Mouse (Mus musculus): ENCODE measurements around the gene Nutf2-ps1. TPM values are rescaled to one million over a fixed set of nuclear protein-coding genes. Genes with fewer than 3 reads are reported as not detected.
A peak's percentile ranks its signal among the peaks of the same experiment; 100 is the strongest.
"Not testable (repeated sequence)": the region's sequence is repeated elsewhere in the genome, so short reads cannot be mapped to it uniquely, and the experiment has no call there.

Nutf2-ps1 gene
- total RNA-seq (2021): 10 to 100 TPM; 45.3 to 50.5 TPM
- long read RNA-seq, experiment 1, transcript Nutf2-ps1-201 (1 exons, 901 nt): major isoform, 7 of 7 reads
- long read RNA-seq, experiment 1, partial matches to known transcripts: 0 of 7 reads
- long read RNA-seq, experiment 1, other reads (novel, unspliced or antisense): 0 of 7 reads
- long read RNA-seq, experiment 2, partial matches to known transcripts: 0 of 4 reads
- long read RNA-seq, experiment 2, other reads (novel, unspliced or antisense): 0 of 4 reads

DNA sequence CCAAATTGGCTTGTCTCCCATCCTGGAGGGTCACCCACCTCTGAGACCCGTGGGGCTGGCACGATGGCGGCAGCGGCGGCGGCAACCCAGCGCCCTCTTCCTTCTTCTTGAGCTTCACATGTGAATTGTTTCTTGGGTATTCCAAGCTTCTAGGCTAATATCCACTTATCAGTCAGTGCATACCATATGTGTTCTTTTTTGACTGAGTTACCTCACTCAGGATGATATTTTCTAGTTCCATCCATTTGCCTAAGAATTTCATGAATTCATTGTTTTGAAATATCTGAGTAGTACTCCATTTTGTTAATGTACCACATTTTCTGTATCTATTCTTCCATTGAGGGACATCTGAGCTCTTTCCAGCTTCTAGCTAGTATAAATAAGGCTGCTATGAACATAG is at the start of gene Nutf2-ps1:
Gene Nutf2-ps1 (minus strand): TSS at position 101 of the 400 bp plus-strand sequence.
- H3K27ac ChIP-seq; intact Hi-C loops (cut with DNase I); H3K4me3 ChIP-seq; DNase-seq (ENCODE audit: extremely low spot score in 1 of 2, low spot score in 2 of 2): not testable (repeated sequence)

DNA sequence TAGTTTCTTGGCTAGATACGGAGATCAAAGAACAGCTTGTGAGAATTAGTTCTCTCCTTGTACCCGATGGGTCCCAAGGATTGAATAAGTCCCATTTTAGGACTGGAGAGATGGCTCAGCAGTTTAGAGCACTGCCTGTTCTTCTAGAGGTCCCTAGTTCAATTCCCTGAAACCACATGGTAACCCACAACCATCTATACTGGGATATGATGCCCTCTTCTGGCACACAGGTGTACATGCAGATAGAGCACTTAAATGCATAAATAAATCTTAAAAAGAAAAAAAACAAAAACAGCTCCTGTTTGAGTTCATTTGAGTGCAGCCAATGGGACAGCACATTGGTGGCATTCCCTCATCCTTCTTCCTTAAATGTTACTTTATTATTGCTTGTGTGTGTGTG is 49.2 kb upstream of the Nutf2-ps1 start:
- DNase-seq (ENCODE audit: extremely low spot score in 1 of 2, low spot score in 2 of 2): no peak
- peak; percentile 51 for TF ChIP-seq CTCF (IDR thresholded peaks at IDR 0.05)
- intact Hi-C loops (cut with DNase I): loop anchor here (5.0 to 10.0 kb wide), 2 partner anchors 36 to 1577 kb away; partner anchors contain the start of gene Smc3
- no peak overlapping the region for H3K27ac ChIP-seq
- no peak overlapping the region for H3K4me3 ChIP-seq

DNA sequence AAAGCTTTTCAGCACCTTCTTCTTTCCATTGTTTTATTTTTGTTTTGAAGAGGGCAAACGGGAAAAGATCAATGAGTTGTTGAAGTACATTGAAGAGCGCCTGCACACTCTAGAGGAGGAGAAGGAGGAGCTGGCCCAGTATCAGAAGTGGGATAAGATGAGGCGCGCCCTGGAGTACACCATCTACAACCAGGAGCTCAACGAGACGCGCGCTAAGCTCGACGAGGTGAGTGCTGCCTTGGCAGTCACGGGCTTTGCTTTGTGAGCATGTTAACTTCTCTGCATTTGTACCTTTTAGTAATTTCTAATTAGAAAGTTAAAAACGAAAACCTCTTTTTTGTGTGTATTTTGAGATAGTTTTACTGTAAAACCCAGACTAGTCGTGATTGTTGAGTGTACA is 32.8 kb upstream of the Nutf2-ps1 start:
- no peak for TF ChIP-seq CTCF (IDR thresholded peaks at IDR 0.05)
- no peak overlapping the region for H3K27ac ChIP-seq
- intact Hi-C loops (cut with DNase I): no loop called here
- no peak overlapping the region for H3K4me3 ChIP-seq
- no peak for DNase-seq (ENCODE audit: extremely low spot score in 1 of 2, low spot score in 2 of 2)

DNA sequence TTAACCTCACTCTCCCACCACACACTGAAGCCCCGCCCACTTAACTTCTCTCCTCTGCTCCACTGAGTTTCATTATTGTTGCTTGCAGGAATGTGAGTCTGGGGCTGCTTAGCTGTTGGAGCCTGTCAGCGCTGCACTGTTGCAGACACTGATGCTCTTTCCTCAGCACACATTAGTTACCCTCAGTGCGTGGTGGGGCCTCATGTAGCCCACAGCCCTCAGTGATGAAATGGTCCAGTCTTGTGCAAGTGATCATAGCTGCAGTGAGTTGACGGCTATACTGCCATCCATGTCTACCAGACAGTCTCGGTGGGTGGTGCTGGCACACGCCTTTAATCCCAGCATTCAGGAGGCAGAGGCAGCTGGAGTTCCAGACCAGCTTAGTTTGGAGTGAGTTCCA is 20.1 kb upstream of the Nutf2-ps1 start:
- H3K4me3 ChIP-seq: no peak overlapping the region
- TF ChIP-seq CTCF (IDR thresholded peaks at IDR 0.05): no peak
- no peak overlapping the region for H3K27ac ChIP-seq
- no peak for DNase-seq (ENCODE audit: extremely low spot score in 1 of 2, low spot score in 2 of 2)
- intact Hi-C loops (cut with DNase I): no loop called here

- intact Hi-C loops (cut with DNase I): loop anchor here (5.0 kb wide), 3 partner anchors 36 to 301 kb away; partner anchors contain the start of gene Mxi1
- peak overlapping the region; percentile 98 for H3K27ac ChIP-seq
- TF ChIP-seq CTCF (IDR thresholded peaks at IDR 0.05): no peak
- peak overlapping the region; percentile 93 for H3K4me3 ChIP-seq
- DNase-seq (ENCODE audit: extremely low spot score in 1 of 2, low spot score in 2 of 2): no peak
Observed at GRCm38 (mm10) chr19:53601363-53601655, 12.4 kb upstream of the Nutf2-ps1 start.

GRCm38 (mm10) chr19:53600549-53601362 is 11.9 kb upstream of the Nutf2-ps1 start:
- peak; percentile 53 to 59 for DNase-seq (ENCODE audit: extremely low spot score in 1 of 2, low spot score in 2 of 2)
- TF ChIP-seq CTCF (IDR thresholded peaks at IDR 0.05): no peak
- peak overlapping the region; percentile 98 for H3K27ac ChIP-seq
- H3K4me3 ChIP-seq: peak overlapping the region; percentile 93
- intact Hi-C loops (cut with DNase I): loop anchor here (5.0 kb wide), 3 partner anchors 37 to 302 kb away; partner anchors contain the start of gene Mxi1

GRCm38 (mm10) chr19:53599757-53600539 is 11.1 kb upstream of the Nutf2-ps1 start, which contains the start of gene Smc3:
Gene Smc3 (plus strand): TSS chr19:53600398.
- intact Hi-C loops (cut with DNase I): loop anchor here (5.0 kb wide), 3 partner anchors 37 to 302 kb away; partner anchors contain the start of gene Mxi1
- DNase-seq (ENCODE audit: extremely low spot score in 1 of 2, low spot score in 2 of 2): peak; percentile 99 to 100
- TF ChIP-seq CTCF (IDR thresholded peaks at IDR 0.05): peak; percentile 86

DNA sequence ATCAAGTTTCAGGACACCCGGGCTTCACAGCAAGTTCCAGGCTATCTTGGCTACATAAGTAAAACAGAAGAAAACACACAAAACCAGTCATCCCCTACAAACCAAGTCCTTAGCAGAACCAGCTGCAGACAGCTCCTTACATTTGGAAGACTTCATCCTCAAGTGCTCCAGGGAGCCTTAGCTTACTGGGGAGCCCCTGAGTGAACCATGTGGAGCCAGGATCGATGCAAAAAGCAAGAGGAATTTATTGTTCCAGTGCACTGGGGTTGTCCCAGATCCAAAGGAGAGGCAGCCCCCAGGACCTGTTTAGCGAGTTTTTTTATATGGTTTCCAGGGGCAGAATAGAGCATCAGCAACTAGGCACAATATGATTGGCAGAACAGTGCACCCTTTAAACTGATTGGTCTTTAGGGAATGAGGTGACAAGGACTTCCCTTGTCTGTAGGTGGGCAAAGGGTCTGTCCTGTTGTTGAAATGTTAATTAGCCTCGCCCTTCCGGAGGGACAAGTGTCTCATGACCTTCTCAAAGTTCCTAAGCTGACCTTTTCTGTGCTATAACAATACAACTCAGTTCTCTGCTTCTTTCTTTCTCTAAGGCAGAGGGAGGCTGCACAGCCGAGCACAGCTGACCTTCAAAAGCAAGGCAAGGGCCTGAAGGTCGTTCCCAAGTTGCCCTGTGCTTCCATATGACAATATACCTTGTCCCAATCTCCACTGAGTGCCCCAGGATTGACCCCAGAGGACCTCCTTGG is 8.0 kb upstream of the Nutf2-ps1 start:
- intact Hi-C loops (cut with DNase I): no loop called here
- no peak overlapping the region for H3K27ac ChIP-seq
- no peak for DNase-seq (ENCODE audit: extremely low spot score in 1 of 2, low spot score in 2 of 2)
- no peak overlapping the region for H3K4me3 ChIP-seq
- no peak for TF ChIP-seq CTCF (IDR thresholded peaks at IDR 0.05)

More at GRCm38 (mm10) chr19:53599757-53600539, 11.1 kb upstream of the Nutf2-ps1 start, which contains the start of gene Smc3:
- H3K4me3 ChIP-seq: peak within 1 kb of the TSS; percentile 93
- H3K27ac ChIP-seq: peak within 1 kb of the TSS; percentile 98

- H3K4me3 ChIP-seq; H3K27ac ChIP-seq; intact Hi-C loops (cut with DNase I); DNase-seq (ENCODE audit: extremely low spot score in 1 of 2, low spot score in 2 of 2): not testable (repeated sequence)
Observed at GRCm38 (mm10) chr19:53587686-53588085, 1.2 kb downstream of the Nutf2-ps1 start.

- H3K27ac ChIP-seq; DNase-seq (ENCODE audit: extremely low spot score in 1 of 2, low spot score in 2 of 2); intact Hi-C loops (cut with DNase I); H3K4me3 ChIP-seq: not testable (repeated sequence)
Observed at GRCm38 (mm10) chr19:53580271-53580670, 8.6 kb downstream of the Nutf2-ps1 start.

Data from left cerebral cortex, adult 2 months (tissue).